Mouse (Mus musculus): Measurements from ENCODE around the gene Mphosph9.
"Not testable (repeated sequence)": the region's sequence is repeated elsewhere in the genome, so short reads cannot be mapped to it uniquely, and the experiment has no call there.

The Mphosph9 gene

GRCm38 (mm10) chr5:124341753-124342339, 14.1 kb upstream of the Mphosph9 start:
- not testable (repeated sequence) for DNase-seq

- peak; percentile 71 for DNase-seq
These were observed 11.0 kb upstream of the Mphosph9 start for GRCm38 (mm10) chr5:124338791-124339190.

GRCm38 (mm10) chr5:124337909-124338308, 10.1 kb upstream of the Mphosph9 start:
- no peak for DNase-seq

- DNase-seq = no peak
These were observed 9.3 kb upstream of the Mphosph9 start for GRCm38 (mm10) chr5:124337103-124337502.

GRCm38 (mm10) chr5:124334392-124334791, 6.6 kb upstream of the Mphosph9 start:
- peak; percentile 47 for DNase-seq

- no peak for DNase-seq
These were observed 2.3 kb upstream of the Mphosph9 start for GRCm38 (mm10) chr5:124330086-124330485.

- DNase-seq = no peak
These were observed 943 bp downstream of the Mphosph9 start for GRCm38 (mm10) chr5:124326829-124327228.

- DNase-seq = no peak
These were observed 10.1 kb downstream of the Mphosph9 start for GRCm38 (mm10) chr5:124317648-124318047.

- peak; percentile 79 for DNase-seq
These were observed 11.8 kb downstream of the Mphosph9 start for GRCm38 (mm10) chr5:124315941-124316340.

- DNase-seq = no peak
These were observed 12.3 kb downstream of the Mphosph9 start for GRCm38 (mm10) chr5:124315498-124315897.

GRCm38 (mm10) chr5:124310091-124310490, 17.7 kb downstream of the Mphosph9 start:
- no peak for DNase-seq

- no peak for DNase-seq
These were observed 18.6 kb downstream of the Mphosph9 start for GRCm38 (mm10) chr5:124309155-124309554.

- DNase-seq = not testable (repeated sequence)
These were observed 24.9 kb downstream of the Mphosph9 start for GRCm38 (mm10) chr5:124302853-124303252.

- DNase-seq = no peak
These were observed 27.6 kb downstream of the Mphosph9 start for GRCm38 (mm10) chr5:124300132-124300531.

GRCm38 (mm10) chr5:124299307-124299706, 28.5 kb downstream of the Mphosph9 start:
- not testable (repeated sequence) for DNase-seq

- no peak for DNase-seq
These were observed 31.3 kb downstream of the Mphosph9 start for GRCm38 (mm10) chr5:124296475-124296874.

- DNase-seq = no peak
These were observed 33.8 kb downstream of the Mphosph9 start for GRCm38 (mm10) chr5:124293967-124294366.

GRCm38 (mm10) chr5:124290216-124290615, 37.6 kb downstream of the Mphosph9 start:
- no peak for DNase-seq

- no peak for DNase-seq
These were observed 40.0 kb downstream of the Mphosph9 start for GRCm38 (mm10) chr5:124287616-124288247.

- no peak for DNase-seq
These were observed 43.4 kb downstream of the Mphosph9 start for GRCm38 (mm10) chr5:124284330-124284729.

GRCm38 (mm10) chr5:124282854-124283253, 44.9 kb downstream of the Mphosph9 start:
- no peak for DNase-seq

- DNase-seq = no peak
These were observed 57.5 kb downstream of the Mphosph9 start for GRCm38 (mm10) chr5:124270226-124270625.

GRCm38 (mm10) chr5:124269661-124270060, 58.1 kb downstream of the Mphosph9 start:
- no peak for DNase-seq

GRCm38 (mm10) chr5:124267652-124268051, 60.1 kb downstream of the Mphosph9 start:
- no peak for DNase-seq

GRCm38 (mm10) chr5:124266821-124267220, 61.0 kb downstream of the Mphosph9 start:
- no peak for DNase-seq

Data from cerebellum, adult 11 months (tissue).